Mouse (Mus musculus) left cerebral cortex, adult 8-10 months (tissue): ENCODE data around the gene Bnipl. TPM values are rescaled to one million over a fixed set of nuclear protein-coding genes. Genes with fewer than 3 reads are reported as not detected.

Experiments
- DNase-seq, 2 experiments: peaks; one replicate each; pipeline ENCODE4 v3.0.0; 2022; ENCODE audit warnings: low spot score in 2 of 2
- total RNA-seq, 4 experiments: library from RNA; stranded (reverse); gene quantifications; 2 replicates each; pipeline ENCODE4 v1.2.4; 2022

Gene Bnipl
- total RNA-seq, 4 experiments from 2014 or later: 0.37 to 0.72 (median 0.67) TPM; not detected in 1

- DNase-seq: peak; percentile 98
Observed at GRCm38 (mm10) chr3:95281216-95282126, 30.5 kb upstream of the Bnipl start, which contains the start of the genes Mindy1 and Prune1. Gene Mindy1 (plus strand): TSS chr3:95281345. Gene Prune1 (minus strand): TSS chr3:95282076.

GRCm38 (mm10) chr3:95280747-95281146 lies 29.8 kb upstream of the Bnipl start:
- no peak for DNase-seq

- DNase-seq: no peak
Observed at GRCm38 (mm10) chr3:95277149-95277551, 26.2 kb upstream of the Bnipl start.

- no peak for DNase-seq
Observed at GRCm38 (mm10) chr3:95276428-95276934, 25.5 kb upstream of the Bnipl start.

GRCm38 (mm10) chr3:95275161-95275560 lies 24.2 kb upstream of the Bnipl start:
- DNase-seq: no peak

- no peak for DNase-seq
Observed at GRCm38 (mm10) chr3:95274453-95274852, 23.5 kb upstream of the Bnipl start.

GRCm38 (mm10) chr3:95273471-95273870 lies 22.5 kb upstream of the Bnipl start:
- no peak for DNase-seq

GRCm38 (mm10) chr3:95270766-95271364 lies 19.9 kb upstream of the Bnipl start:
- no peak for DNase-seq

GRCm38 (mm10) chr3:95269789-95270188 lies 18.8 kb upstream of the Bnipl start:
- peak in 1 of 2 experiments; percentile 28 for DNase-seq

- no peak for DNase-seq
Observed at GRCm38 (mm10) chr3:95267855-95268254, 16.9 kb upstream of the Bnipl start.

GRCm38 (mm10) chr3:95266052-95266451 lies 15.1 kb upstream of the Bnipl start:
- DNase-seq: no peak

GRCm38 (mm10) chr3:95264724-95265123 lies 13.7 kb upstream of the Bnipl start:
- no peak for DNase-seq

GRCm38 (mm10) chr3:95263089-95263739 lies 12.2 kb upstream of the Bnipl start:
- DNase-seq: peak in 1 of 2 experiments; percentile 30

GRCm38 (mm10) chr3:95261975-95262374 lies 11.0 kb upstream of the Bnipl start:
- no peak for DNase-seq

GRCm38 (mm10) chr3:95256931-95257330 lies 5.9 kb upstream of the Bnipl start:
- no peak for DNase-seq

GRCm38 (mm10) chr3:95250361-95250760 lies 632 bp downstream of the Bnipl start:
- DNase-seq: no peak

- DNase-seq: no peak
Observed at GRCm38 (mm10) chr3:95247660-95248336, 3.2 kb downstream of the Bnipl start.

- peak in 1 of 2 experiments; percentile 71 for DNase-seq
Observed at GRCm38 (mm10) chr3:95246465-95247231, 4.3 kb downstream of the Bnipl start.

- DNase-seq: no peak
Observed at GRCm38 (mm10) chr3:95243086-95243485, 7.9 kb downstream of the Bnipl start.

- DNase-seq: no peak
Observed at GRCm38 (mm10) chr3:95241498-95241897, 9.5 kb downstream of the Bnipl start, which contains the start of gene Gm128. Gene Gm128 (minus strand): TSS chr3:95241598.
